Mouse (Mus musculus): Measurements from ENCODE around the gene Abcc8. TPM values are rescaled to one million over a fixed set of nuclear protein-coding genes. Genes with fewer than 3 reads are reported as not detected.

Gene Abcc8
- total RNA-seq, 2 experiments from 2014 or later = 52.4 to 54.4 TPM

GRCm38 (mm10) chr7:46161615-46162014 lies 18.2 kb downstream of the Abcc8 start:
- no peak for DNase-seq (ENCODE audit: low spot score)
- intact Hi-C loops (cut with DNase I) = loop anchor here (5.0 kb wide), 2 partner anchors 44 to 64 kb away; no protein-coding TSS in a partner anchor

- intact Hi-C loops (cut with DNase I) = no loop called here
- no peak for DNase-seq (ENCODE audit: low spot score)
Measured at GRCm38 (mm10) chr7:46157746-46158145, 22.1 kb downstream of the Abcc8 start.

GRCm38 (mm10) chr7:46154498-46155488 lies 25.0 kb downstream of the Abcc8 start:
- DNase-seq (ENCODE audit: low spot score) = no peak

DNA sequence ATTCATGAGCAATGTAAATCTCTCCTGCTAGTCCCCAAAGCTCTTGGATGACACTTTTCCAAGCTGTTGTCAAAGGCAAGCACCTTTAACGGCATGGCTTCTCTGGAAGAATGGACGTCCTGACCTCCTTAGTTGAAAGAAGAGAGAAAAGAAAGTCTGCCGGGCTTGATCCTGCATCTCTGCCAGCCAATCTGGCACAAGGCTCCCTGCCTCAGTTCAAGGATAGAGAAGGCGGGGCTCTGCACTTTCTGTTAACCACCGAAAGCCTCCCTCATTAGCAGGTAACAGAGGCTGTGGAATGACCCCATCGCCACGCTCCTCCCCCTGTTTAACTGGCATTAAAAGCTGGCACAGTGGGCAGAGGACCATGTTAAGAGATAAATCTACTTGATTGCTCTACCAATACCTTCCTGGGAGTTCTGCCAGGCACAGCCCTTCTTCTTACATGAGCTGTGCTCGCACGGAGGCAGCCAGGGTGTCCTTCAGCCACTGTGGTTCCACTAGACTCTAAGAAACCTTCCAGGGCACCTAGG lies 26.9 kb downstream of the Abcc8 start:
- intact Hi-C loops (cut with DNase I) = no loop called here

More at GRCm38 (mm10) chr7:46154498-46155488, 25.0 kb downstream of the Abcc8 start:
- intact Hi-C loops (cut with DNase I) = no loop called here

DNA sequence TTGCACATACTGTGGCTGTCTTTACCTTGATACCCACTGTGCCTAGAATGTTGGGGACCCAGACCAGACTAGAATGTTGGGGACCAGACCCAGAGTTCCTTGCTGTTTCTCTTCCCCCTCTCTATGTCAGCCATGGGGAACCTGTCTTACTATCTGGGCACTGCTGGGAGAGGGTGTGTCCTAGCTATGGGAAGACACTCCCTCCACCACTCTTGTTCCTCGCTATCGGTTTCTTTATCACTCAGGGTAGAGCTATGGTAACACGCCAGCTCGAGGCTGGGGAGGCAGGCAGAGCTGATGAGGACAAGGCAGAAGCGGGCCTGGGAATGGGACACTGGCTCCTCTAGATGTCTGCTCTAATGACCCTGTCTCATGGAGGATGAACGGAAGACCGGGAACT lies 32.4 kb downstream of the Abcc8 start:
- DNase-seq (ENCODE audit: low spot score) = no peak
- intact Hi-C loops (cut with DNase I) = no loop called here

More for the DNA sequence above, 26.9 kb downstream of the Abcc8 start:
- no peak for DNase-seq (ENCODE audit: low spot score)

DNA sequence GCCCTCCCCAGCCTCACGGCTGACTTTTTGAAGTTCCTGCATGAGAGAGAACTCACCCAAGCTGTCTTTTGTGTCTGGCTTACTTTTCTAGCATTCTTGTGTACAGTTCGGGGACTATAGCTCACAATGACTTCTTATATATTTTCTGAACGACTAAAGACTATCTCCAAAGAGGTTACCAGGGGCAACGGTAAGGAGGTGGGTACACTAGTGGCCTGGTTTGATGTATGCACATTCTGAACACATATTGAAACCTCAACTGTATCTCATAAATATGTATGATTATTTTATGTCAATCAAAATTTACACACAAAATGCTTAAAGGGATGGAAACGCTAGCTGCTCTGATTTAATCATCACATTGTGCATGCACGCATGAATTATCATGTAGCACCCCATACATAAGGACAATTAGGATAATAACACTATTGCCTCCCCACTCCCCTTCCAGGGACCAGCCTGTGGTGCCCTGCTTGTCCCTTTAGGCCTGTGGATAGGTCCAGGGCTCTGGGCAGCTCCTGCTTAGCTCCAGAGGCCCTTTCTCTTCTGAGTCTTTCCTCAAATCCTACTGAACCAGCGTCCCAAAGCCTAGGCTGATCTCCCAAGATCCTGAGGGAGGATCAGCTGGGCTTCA lies 33.0 kb downstream of the Abcc8 start:
- DNase-seq (ENCODE audit: low spot score) = no peak

GRCm38 (mm10) chr7:46144061-46144460 lies 35.8 kb downstream of the Abcc8 start:
- intact Hi-C loops (cut with DNase I) = no loop called here
- no peak for DNase-seq (ENCODE audit: low spot score)

More for the DNA sequence above, 33.0 kb downstream of the Abcc8 start:
- intact Hi-C loops (cut with DNase I) = no loop called here

GRCm38 (mm10) chr7:46138329-46138930 lies 41.4 kb downstream of the Abcc8 start:
- intact Hi-C loops (cut with DNase I) = loop anchor here (5.0 kb wide), 1 partner anchor 39 kb away; no protein-coding TSS in a partner anchor
- DNase-seq (ENCODE audit: low spot score) = no peak

DNA sequence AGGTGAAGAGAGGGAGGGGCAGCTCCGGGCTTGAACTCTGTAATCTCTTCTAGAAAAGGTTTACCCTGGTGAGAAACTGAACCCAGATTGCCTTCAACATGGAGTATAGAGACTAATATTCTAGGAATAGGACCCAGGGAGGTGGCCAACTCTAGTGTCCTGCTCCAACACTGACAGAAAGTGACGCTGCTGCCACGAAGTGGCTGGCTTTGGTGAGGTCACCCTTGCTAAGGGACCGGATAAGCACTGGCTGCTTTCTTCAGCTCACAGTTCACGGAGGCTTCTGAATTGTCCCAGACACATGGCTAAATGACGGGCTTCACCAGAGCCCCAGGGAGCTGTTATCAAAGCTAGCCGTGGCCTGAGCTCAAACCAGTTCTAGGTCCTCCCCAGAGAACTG lies 46.0 kb downstream of the Abcc8 start:
- DNase-seq (ENCODE audit: low spot score) = no peak
- intact Hi-C loops (cut with DNase I) = no loop called here

- intact Hi-C loops (cut with DNase I) = no loop called here
- DNase-seq (ENCODE audit: low spot score) = no peak
Measured at GRCm38 (mm10) chr7:46132229-46132628, 47.6 kb downstream of the Abcc8 start.

- intact Hi-C loops (cut with DNase I) = no loop called here
- DNase-seq (ENCODE audit: low spot score) = no peak
Measured at GRCm38 (mm10) chr7:46131806-46132205, 48.0 kb downstream of the Abcc8 start.

DNA sequence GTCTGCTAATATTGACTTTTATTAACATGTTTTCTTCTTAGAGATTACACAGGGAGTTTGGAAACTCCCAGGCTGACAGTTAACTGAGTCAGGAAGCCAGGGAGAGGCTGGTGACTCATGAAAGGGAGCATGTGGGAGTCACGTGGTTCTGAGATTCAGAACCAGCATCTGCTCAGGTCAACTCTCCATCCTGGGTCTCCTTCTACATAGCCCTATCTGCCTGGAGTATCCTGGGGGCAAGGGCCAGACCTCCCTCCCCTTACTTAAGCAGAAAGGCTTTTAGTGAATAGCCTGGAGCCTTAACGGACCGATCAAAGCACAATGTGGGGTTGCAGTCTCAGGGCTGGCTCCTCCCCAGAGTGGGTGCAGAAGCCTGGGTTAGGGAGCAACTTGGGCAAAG lies 48.6 kb downstream of the Abcc8 start:
- intact Hi-C loops (cut with DNase I) = no loop called here
- no peak for DNase-seq (ENCODE audit: low spot score)

DNA sequence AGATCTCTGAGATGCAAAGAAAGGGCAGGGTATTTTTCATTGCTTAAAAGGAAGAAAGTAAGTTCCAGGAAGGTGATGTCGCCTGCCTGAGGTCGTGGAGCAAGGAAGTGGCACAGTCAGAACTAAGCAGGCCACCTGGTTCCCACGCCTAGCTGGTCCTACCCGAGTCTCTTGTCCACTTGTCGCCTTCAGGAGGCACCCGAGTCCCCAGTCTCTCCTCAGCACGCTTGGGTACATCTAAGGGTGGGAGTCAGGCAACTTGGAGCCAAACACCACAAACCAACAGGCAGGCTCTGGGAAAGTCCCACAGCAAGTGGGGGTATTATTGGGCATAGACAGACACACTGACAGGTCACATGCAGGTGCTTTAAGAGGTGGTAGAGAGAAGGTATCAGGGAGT lies 49.1 kb downstream of the Abcc8 start:
- intact Hi-C loops (cut with DNase I) = no loop called here
- no peak for DNase-seq (ENCODE audit: low spot score)

DNA sequence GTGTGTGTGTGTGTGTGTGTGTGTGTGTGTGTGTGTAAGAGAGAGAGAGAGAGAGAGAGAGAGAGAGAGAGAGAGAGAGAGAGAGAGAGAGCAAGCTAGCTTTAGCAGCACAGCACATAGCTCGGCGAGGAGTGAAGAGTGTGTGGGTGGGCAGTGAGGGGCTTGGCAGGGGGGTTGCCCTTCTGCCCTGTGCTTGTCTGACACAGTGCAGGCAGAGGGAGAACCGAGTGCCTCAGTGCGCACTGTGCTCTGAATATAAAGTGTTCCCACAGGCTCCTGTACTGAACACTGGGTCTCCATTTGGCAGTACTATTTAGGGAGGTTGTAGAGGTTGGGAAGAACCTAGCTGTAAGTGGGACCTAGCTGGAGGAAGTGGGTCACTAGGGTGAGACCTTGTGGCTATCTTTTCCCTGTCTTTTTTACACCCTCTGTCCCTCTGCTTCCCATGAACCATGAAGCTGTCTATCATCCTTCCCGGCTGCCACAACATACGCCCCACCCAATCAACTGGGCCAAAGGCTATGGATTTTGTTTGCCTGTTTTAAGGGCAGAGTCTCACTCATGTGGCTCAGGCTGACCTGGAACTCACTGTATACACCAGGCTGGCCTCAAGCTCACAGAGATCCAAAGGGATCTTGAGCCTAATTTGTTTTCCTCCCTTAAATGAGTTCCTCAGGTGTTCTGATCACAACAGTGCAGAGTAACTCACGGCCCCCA lies 50.2 kb downstream of the Abcc8 start:
- intact Hi-C loops (cut with DNase I) = no loop called here
- DNase-seq (ENCODE audit: low spot score) = no peak

DNA sequence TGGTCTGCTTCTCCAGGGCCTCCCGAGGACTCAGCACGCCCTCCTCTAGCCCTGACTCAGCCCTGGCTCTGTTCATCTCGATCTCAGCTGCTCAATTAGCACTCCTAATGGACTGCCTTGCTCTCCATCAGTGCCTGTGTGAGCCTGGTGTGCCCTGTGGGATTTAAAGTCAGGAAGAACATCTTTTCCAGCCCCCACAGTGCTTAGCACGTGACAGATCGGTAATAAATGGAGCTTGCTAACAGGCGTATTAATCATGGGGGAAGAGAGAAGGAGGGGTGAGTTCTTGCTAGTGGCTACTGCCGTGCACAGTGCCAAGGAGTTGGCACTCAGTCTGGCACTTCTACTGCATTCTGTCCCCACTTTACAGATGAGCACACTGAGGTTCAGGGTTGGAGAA lies 51.6 kb downstream of the Abcc8 start:
- intact Hi-C loops (cut with DNase I) = no loop called here
- DNase-seq (ENCODE audit: low spot score) = no peak

GRCm38 (mm10) chr7:46125340-46125739 lies 54.5 kb downstream of the Abcc8 start:
- no peak for DNase-seq (ENCODE audit: low spot score)
- intact Hi-C loops (cut with DNase I) = no loop called here

DNA sequence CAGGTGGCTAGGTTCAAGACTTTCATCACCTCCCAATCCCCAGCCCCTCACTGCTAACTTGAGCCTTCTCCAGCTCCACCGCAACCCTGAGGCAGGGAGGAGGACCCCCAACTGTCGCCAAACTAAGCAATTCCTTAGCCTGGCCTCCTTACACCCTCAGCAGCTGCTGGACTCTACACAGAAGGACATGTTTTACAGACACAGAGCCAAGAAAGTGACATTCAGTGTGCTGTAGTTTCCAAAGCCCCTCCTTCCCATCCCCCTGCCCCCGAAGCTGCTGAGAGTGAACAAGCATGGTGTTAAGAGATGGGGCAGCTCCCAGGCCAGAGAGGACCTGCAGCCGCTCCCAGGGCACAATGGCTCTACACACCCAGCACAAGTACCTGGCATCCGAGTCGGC lies 55.4 kb downstream of the Abcc8 start:
- intact Hi-C loops (cut with DNase I) = no loop called here
- no peak for DNase-seq (ENCODE audit: low spot score)

- intact Hi-C loops (cut with DNase I) = no loop called here
- DNase-seq (ENCODE audit: low spot score) = no peak
Measured at GRCm38 (mm10) chr7:46122964-46123363, 56.9 kb downstream of the Abcc8 start.

DNA sequence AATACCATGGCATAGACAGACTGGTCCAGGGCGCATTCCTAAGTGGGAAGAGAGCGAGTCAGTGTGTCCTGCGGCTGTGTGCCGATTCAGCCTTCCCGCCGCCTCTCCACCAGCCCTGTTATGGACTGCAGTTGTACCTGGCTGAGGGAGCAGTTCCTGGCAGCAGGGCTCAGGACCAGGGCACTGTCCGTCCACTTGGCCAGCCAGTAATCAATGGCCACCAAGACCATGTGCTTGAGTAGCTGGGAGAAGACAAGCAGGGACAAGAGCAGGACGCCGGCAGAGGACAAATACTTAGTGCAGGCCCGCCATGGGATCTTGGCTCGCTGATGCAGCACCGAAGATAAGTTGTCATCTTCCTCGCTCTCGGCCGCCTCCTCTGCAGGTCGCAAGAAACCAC lies 62.8 kb downstream of the Abcc8 start:
- intact Hi-C loops (cut with DNase I) = loop anchor here (5.0 kb wide), 1 partner anchor 45 kb away; no protein-coding TSS in a partner anchor
- DNase-seq (ENCODE audit: low spot score) = no peak
